Mouse (Mus musculus): ENCODE results near the gene Ankrd44. TPM values are rescaled to one million over a fixed set of nuclear protein-coding genes. Genes with fewer than 3 reads are reported as not detected.

The Ankrd44 gene
- polyA plus RNA-seq, 1 experiment from 2014 or later = 25.8 TPM

- Histone ChIP-seq H3K4me1 (no peaks in the 10 kb centered on the region), H3K27ac (no peak overlapping the region), H3K9ac (no peak overlapping the region), H3K36me3 (peaks cover 11% of the 10 kb centered on the region; the same call in 1 of the 2 replicates), H3K9me3 (no peaks in the 10 kb centered on the region), H3K4me3 (no peak overlapping the region), H3K4me2 (no peak overlapping the region), H3K27me3 (no peaks in the 10 kb centered on the region)
- no peak for ATAC-seq (ENCODE audit: insufficient number of reproducible peaks, insufficient read depth, low FRiP score, low TSS enrichment, low read depth)
- WGBS = 83% methylated on average over 5 of the region's 5 CpGs
These were observed 182.0 kb downstream of the Ankrd44 start for GRCm38 (mm10) chr1:54744171-54744570.

GRCm38 (mm10) chr1:54743072-54743471, 183.1 kb downstream of the Ankrd44 start:
- Histone ChIP-seq H3K9ac (no peak overlapping the region), H3K4me3 (no peak overlapping the region), H3K27ac (no peak overlapping the region), H3K9me3 (no peaks in the 10 kb centered on the region), H3K36me3 (peaks cover 11% of the 10 kb centered on the region; the same call in 1 of the 2 replicates), H3K27me3 (no peaks in the 10 kb centered on the region), H3K4me1 (no peaks in the 10 kb centered on the region), H3K4me2 (no peak overlapping the region)
- WGBS = 80% methylated on average over 8 of the region's 8 CpGs
- ATAC-seq (ENCODE audit: insufficient number of reproducible peaks, insufficient read depth, low FRiP score, low TSS enrichment, low read depth) = no peak

GRCm38 (mm10) chr1:54740936-54741335, 185.3 kb downstream of the Ankrd44 start:
- ATAC-seq (ENCODE audit: insufficient number of reproducible peaks, insufficient read depth, low FRiP score, low TSS enrichment, low read depth) = no peak
- H3K4me2 ChIP-seq = no peak overlapping the region
- 89% methylated on average over 5 of the region's 5 CpGs for WGBS

DNA sequence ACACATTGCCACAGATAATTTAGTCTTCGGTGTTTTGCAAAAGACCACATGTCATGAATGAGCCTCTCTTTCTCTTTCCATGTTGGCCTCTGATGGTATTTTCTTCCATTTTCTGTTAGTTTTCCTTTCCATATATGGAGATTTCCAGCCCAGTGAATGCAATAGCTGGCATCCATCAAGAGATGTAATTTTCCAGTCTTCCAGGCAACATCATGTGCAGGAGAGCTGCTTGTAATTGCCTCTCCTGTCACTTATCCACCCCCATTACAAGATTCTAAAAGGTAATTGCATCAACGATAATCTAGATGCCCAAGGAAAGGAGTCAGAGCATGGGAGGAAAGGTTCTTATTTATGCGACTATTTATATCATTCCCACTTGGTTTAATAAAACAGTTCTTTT, 188.7 kb downstream of the Ankrd44 start:
- no peak overlapping the region for H3K9ac ChIP-seq
- H3K4me3 ChIP-seq = no peak overlapping the region
- H3K4me1 ChIP-seq = 0 out of 2 replicates have a peak, but pooled peaks cover 4% of the 10 kb centered on the region
- WGBS = 68% methylated on average over 3 of the region's 3 CpGs
- no peak overlapping the region for H3K27ac ChIP-seq
- peaks cover 8% of the 10 kb centered on the region; the same call in 1 of the 2 replicates for H3K36me3 ChIP-seq
- ATAC-seq (ENCODE audit: insufficient number of reproducible peaks, insufficient read depth, low FRiP score, low TSS enrichment, low read depth) = no peak
- H3K27me3 ChIP-seq = no peaks in the 10 kb centered on the region
- H3K4me2 ChIP-seq = no peak overlapping the region
- H3K9me3 ChIP-seq = no peaks in the 10 kb centered on the region

More at GRCm38 (mm10) chr1:54740936-54741335, 185.3 kb downstream of the Ankrd44 start:
- H3K27me3 ChIP-seq = no peaks in the 10 kb centered on the region
- no peak overlapping the region for H3K27ac ChIP-seq
- H3K9me3 ChIP-seq = no peaks in the 10 kb centered on the region
- peaks cover 11% of the 10 kb centered on the region; the same call in 1 of the 2 replicates for H3K36me3 ChIP-seq
- H3K4me3 ChIP-seq = no peak overlapping the region
- H3K9ac ChIP-seq = no peak overlapping the region
- H3K4me1 ChIP-seq = no peaks in the 10 kb centered on the region

GRCm38 (mm10) chr1:54734917-54735664, 191.1 kb downstream of the Ankrd44 start:
- Histone ChIP-seq H3K36me3 (peaks cover 8% of the 10 kb centered on the region; the same call in 1 of the 2 replicates), H3K4me1 (0 out of 2 replicates have a peak, but pooled peaks cover 4% of the 10 kb centered on the region), H3K9ac (no peak overlapping the region), H3K9me3 (no peaks in the 10 kb centered on the region), H3K27me3 (no peaks in the 10 kb centered on the region), H3K4me2 (no peak overlapping the region), H3K4me3 (no peak overlapping the region), H3K27ac (no peak overlapping the region)
- no peak for ATAC-seq (ENCODE audit: insufficient number of reproducible peaks, insufficient read depth, low FRiP score, low TSS enrichment, low read depth)
- 67% methylated on average over 17 of the region's 17 CpGs for WGBS

GRCm38 (mm10) chr1:54729316-54729715, 196.9 kb downstream of the Ankrd44 start:
- WGBS = 90% methylated on average over 5 of the region's 5 CpGs
- H3K36me3 ChIP-seq = peaks cover 40% of the 10 kb centered on the region
- no peak overlapping the region for H3K4me3 ChIP-seq
- H3K9me3 ChIP-seq = no peaks in the 10 kb centered on the region
- H3K9ac ChIP-seq = no peak overlapping the region
- H3K27ac ChIP-seq = no peak overlapping the region
- no peaks in the 10 kb centered on the region for H3K27me3 ChIP-seq
- ATAC-seq (ENCODE audit: insufficient number of reproducible peaks, insufficient read depth, low FRiP score, low TSS enrichment, low read depth) = no peak
- H3K4me2 ChIP-seq = no peak overlapping the region
- no peaks in the 10 kb centered on the region for H3K4me1 ChIP-seq

DNA sequence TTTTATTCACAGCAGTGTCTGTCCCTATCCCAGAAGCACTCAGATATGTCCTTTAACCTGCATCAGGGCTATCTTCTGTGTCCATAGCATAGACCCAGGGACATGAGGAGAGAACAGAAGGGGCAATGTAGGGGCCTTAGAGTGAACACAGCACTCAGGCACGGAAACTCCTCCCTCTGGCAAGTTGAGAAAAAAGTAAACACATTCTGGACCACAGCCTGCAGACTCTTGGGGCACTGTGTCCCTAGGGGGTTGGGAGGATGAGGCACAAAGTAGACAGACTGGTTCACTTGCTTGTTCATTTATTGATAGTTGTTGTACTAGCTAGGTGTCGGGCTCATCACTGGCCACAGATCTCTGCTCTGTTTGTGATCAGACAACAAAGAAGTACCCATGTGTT, 199.6 kb downstream of the Ankrd44 start:
- H3K27me3 ChIP-seq = no peaks in the 10 kb centered on the region
- H3K4me3 ChIP-seq = no peak overlapping the region
- H3K9ac ChIP-seq = no peak overlapping the region
- 74% methylated on average over 2 of the region's 2 CpGs for WGBS
- no peaks in the 10 kb centered on the region for H3K9me3 ChIP-seq
- H3K4me1 ChIP-seq = no peaks in the 10 kb centered on the region
- no peak for ATAC-seq (ENCODE audit: insufficient number of reproducible peaks, insufficient read depth, low FRiP score, low TSS enrichment, low read depth)
- H3K4me2 ChIP-seq = no peak overlapping the region
- no peak overlapping the region for H3K27ac ChIP-seq
- H3K36me3 ChIP-seq = peaks cover 46% of the 10 kb centered on the region

- ATAC-seq (ENCODE audit: insufficient number of reproducible peaks, insufficient read depth, low FRiP score, low TSS enrichment, low read depth) = no peak
These were observed 209.3 kb downstream of the Ankrd44 start for GRCm38 (mm10) chr1:54716921-54717320.

DNA sequence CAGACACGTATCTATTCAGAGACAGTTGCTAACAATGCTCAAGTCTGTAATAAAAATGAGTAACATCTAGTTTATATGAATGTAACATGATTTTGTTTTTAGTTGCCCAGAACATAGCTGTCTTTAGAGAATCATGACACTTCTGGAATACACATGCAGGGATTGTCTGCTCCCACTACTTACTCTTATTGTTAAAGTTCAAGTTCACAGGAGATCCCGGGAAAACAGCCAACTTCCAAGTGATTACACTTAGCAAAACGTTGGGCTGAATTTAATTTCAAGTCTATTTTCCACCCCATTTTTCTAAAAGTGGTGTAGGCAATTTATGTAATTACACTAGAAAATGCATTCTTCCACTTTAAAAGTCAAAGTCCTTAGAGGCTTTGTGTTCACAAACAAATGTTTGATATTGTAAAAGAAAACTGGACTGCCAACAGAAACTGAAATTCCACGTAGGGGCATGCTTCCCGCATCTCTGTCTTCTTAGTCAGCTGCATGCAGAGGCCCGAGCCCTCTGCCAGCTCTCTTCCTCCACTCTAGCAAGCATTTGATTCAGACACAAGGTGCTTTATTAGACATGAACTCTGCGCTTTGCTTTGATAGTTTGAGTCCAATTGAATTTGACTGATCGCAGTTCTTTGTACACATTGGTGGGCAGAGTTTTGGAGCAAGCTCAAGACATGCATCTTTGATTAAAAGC, 211.0 kb downstream of the Ankrd44 start:
- H3K4me2 ChIP-seq = no peak overlapping the region
- H3K4me1 ChIP-seq = peaks cover 17% of the 10 kb centered on the region
- H3K4me3 ChIP-seq = no peak overlapping the region
- H3K9ac ChIP-seq = no peak overlapping the region
- no peaks in the 10 kb centered on the region for H3K27me3 ChIP-seq
- no peaks in the 10 kb centered on the region for H3K9me3 ChIP-seq
- H3K36me3 ChIP-seq = peaks cover 13% of the 10 kb centered on the region
- no peak for ATAC-seq (ENCODE audit: insufficient number of reproducible peaks, insufficient read depth, low FRiP score, low TSS enrichment, low read depth)
- H3K27ac ChIP-seq = no peak overlapping the region
- WGBS = 52% methylated on average over 8 of the region's 8 CpGs

More at GRCm38 (mm10) chr1:54716921-54717320, 209.3 kb downstream of the Ankrd44 start:
- H3K4me2 ChIP-seq = no peak overlapping the region
- H3K4me1 ChIP-seq = peaks cover 9% of the 10 kb centered on the region
- H3K9ac ChIP-seq = no peak overlapping the region
- no peak overlapping the region for H3K27ac ChIP-seq
- no peaks in the 10 kb centered on the region for H3K9me3 ChIP-seq
- no peaks in the 10 kb centered on the region for H3K27me3 ChIP-seq
- WGBS = 92% methylated on average over 6 of the region's 6 CpGs
- H3K4me3 ChIP-seq = no peak overlapping the region
- H3K36me3 ChIP-seq = peaks cover 18% of the 10 kb centered on the region

DNA sequence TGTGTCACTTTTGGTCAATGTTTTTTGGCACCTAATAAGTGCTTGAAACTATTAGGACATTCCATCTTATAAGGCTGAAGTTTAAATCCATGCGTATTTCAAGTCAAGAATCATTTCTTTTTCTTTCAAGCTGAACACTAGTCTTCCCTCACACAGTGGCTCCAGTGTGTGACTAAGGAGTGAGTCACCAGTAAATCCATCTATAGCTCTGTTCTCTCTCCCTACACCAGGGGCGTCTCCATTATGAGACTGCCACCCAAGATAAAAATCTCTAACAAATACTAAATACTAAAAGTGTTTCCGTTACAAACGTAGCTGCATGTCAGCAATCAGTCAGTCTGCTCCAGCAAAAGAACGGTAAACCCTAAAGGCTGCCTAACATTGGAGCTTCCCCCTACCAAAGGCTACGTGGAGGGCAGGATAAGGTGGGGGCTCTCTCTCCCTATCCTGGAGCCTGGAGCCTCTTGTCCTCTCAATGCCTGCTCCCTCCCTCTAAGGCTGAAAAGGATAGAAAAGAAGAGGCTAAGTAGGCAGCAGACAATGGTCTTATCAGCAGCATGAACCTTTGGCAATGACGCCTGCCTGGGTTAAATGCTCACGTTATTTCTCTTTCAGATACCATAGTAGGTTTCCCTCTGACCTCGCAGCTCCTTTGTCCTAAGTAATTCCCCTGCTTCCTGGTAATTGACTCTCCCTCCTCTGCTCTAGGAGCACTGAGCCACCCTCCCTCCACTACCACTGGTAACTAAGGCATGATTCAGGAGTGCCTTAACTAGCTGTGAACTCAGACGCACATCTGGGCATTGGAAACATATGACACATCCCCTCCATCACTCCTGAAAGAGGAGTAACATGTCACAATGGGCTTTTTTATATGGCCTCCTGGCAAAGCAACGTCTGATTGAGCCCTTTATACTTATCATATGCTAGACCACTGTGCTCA, 212.7 kb downstream of the Ankrd44 start:
- Histone ChIP-seq H3K27me3 (no peaks in the 10 kb centered on the region), H3K4me2 (no peak overlapping the region), H3K36me3 (peaks cover 13% of the 10 kb centered on the region), H3K9me3 (no peaks in the 10 kb centered on the region), H3K4me1 (peaks cover 20% of the 10 kb centered on the region), H3K4me3 (no peak overlapping the region), H3K9ac (no peak overlapping the region), H3K27ac (no peak overlapping the region)
- 58% methylated on average over 11 of the region's 11 CpGs for WGBS
- ATAC-seq (ENCODE audit: insufficient number of reproducible peaks, insufficient read depth, low FRiP score, low TSS enrichment, low read depth) = no peak

- Histone ChIP-seq H3K9me3 (no peaks in the 10 kb centered on the region), H3K36me3 (peaks cover 13% of the 10 kb centered on the region), H3K27ac (no peak overlapping the region), H3K4me1 (peaks cover 22% of the 10 kb centered on the region), H3K4me2 (no peak overlapping the region), H3K27me3 (no peaks in the 10 kb centered on the region), H3K4me3 (no peak overlapping the region), H3K9ac (no peak overlapping the region)
- no peak for ATAC-seq (ENCODE audit: insufficient number of reproducible peaks, insufficient read depth, low FRiP score, low TSS enrichment, low read depth)
- 84% methylated on average over 3 of the region's 3 CpGs for WGBS
These were observed 214.6 kb downstream of the Ankrd44 start for GRCm38 (mm10) chr1:54711568-54711967.
